Mouse (Mus musculus) heart, embryonic 16.5 days (tissue): Measurements from ENCODE around the gene Nf1. TPM values are rescaled to one million over a fixed set of nuclear protein-coding genes. Genes with fewer than 3 reads are reported as not detected.

ENCODE experiments used
- ATAC-seq: fragments of 200-750 bp; cut with Nextera tagmentation; replicated peaks from 2 replicates; pipeline ENCODE4 v1.8.0; 2017; ENCODE audit warnings: moderate number of reproducible peaks; ENCODE audit not compliant: insufficient read depth, low FRiP score; ENCODE audit errors: extremely low read depth
- H3K27ac ChIP-seq: fragments of 300-500 bp; sonication (generic); 2 replicates; pipeline ENCODE4 v1.5.1; 2014; ENCODE audit warnings: mild to moderate bottlenecking, low read length, control low read depth, moderate library complexity
- H3K27me3 ChIP-seq: fragments of 300-500 bp; sonication (generic); 2 replicates; pipeline ENCODE4 v1.6.1; 2014; ENCODE audit warnings: low read length, mixed read lengths; ENCODE audit not compliant: control insufficient read depth, insufficient read depth
- H3K36me3 ChIP-seq: fragments of 300-500 bp; sonication (generic); 2 replicates; pipeline ENCODE4 v1.6.1; 2014; ENCODE audit not compliant: control insufficient read depth, insufficient read depth
- H3K4me1 ChIP-seq: fragments of 300-500 bp; sonication (generic); 2 replicates; pipeline ENCODE4 v1.6.1; 2014; ENCODE audit warnings: low read length, mixed read lengths; ENCODE audit not compliant: control insufficient read depth, insufficient read depth
- H3K4me2 ChIP-seq: fragments of 300-500 bp; sonication (generic); 2 replicates; pipeline ENCODE4 v1.6.1; 2014; ENCODE audit warnings: low read depth, mild to moderate bottlenecking, control low read depth, low read length
- H3K4me3 ChIP-seq: fragments of 300-500 bp; sonication (generic); 2 replicates; pipeline ENCODE4 v1.5.1; 2014; ENCODE audit warnings: mild to moderate bottlenecking, control low read depth, low read length
- H3K9ac ChIP-seq: fragments of 300-500 bp; sonication (generic); 2 replicates; pipeline ENCODE4 v1.6.1; 2014; ENCODE audit warnings: low read length, control low read depth
- H3K9me3 ChIP-seq: fragments of 300-500 bp; sonication (generic); replicated peaks from 2 replicates; pipeline ENCODE4 v1.6.1; 2016; ENCODE audit warnings: low read length; ENCODE audit not compliant: control insufficient read depth
- WGBS: fragments of 180-500 bp; shearing (Covaris S2); extraction: QIAGEN DNeasy Blood & Tissue Kit; methylation state at CpG from one replicate; pipeline ENCODE4 v1.1.7; 2014; 5-methylcytosine and 5-hydroxymethylcytosine counted together
- polyA plus RNA-seq: library from polyadenylated mRNA; unstranded; fragments of >200 nt; fragmentation: Nextera tagmentation; extraction: Ambion mirVana; gene quantifications from 2 replicates; pipeline ENCODE4 v1.2.1, GENCODE M21; 2015

Gene Nf1
- polyA plus RNA-seq, 1 experiment from 2014 or later, result 3.4 TPM

GRCm38 (mm10) chr11:79613711-79614110 lies 274.2 kb downstream of the Nf1 start:
- Histone ChIP-seq H3K4me3 (no peak overlapping the region), H3K4me2 (no peak overlapping the region), H3K27me3 (peaks cover 3% of the 10 kb centered on the region; the same call in 1 of the 2 replicates), H3K9ac (no peak overlapping the region), H3K36me3 (no peaks in the 10 kb centered on the region), H3K27ac (peak overlapping the region; percentile 24; the same call in 1 of the 2 replicates), H3K9me3 (no peaks in the 10 kb centered on the region), H3K4me1 (peaks cover 12% of the 10 kb centered on the region)
- WGBS, result 45% methylated on average over 4 of the region's 4 CpGs
- ATAC-seq, result no peak

- H3K4me3 ChIP-seq, result no peak overlapping the region
- H3K4me2 ChIP-seq, result no peak overlapping the region
- WGBS, result 78% methylated on average over 3 of the region's 3 CpGs
- no peak overlapping the region for H3K27ac ChIP-seq
- peak; percentile 30; the same call in 1 of the 2 replicates for ATAC-seq
- peaks cover 3% of the 10 kb centered on the region; the same call in 1 of the 2 replicates for H3K27me3 ChIP-seq
- H3K4me1 ChIP-seq, result peaks cover 12% of the 10 kb centered on the region
- H3K9ac ChIP-seq, result no peak overlapping the region
- no peaks in the 10 kb centered on the region for H3K36me3 ChIP-seq
- H3K9me3 ChIP-seq, result no peaks in the 10 kb centered on the region
These were observed 275.4 kb downstream of the Nf1 start for GRCm38 (mm10) chr11:79614880-79615279.

- Histone ChIP-seq H3K4me2 (no peak overlapping the region), H3K9ac (no peak overlapping the region), H3K27me3 (no peaks in the 10 kb centered on the region; the same call in 1 of the 2 replicates), H3K27ac (no peak overlapping the region), H3K36me3 (no peaks in the 10 kb centered on the region), H3K4me1 (peaks cover 6% of the 10 kb centered on the region), H3K9me3 (no peaks in the 10 kb centered on the region), H3K4me3 (no peak overlapping the region)
- no peak for ATAC-seq
- 57% methylated on average over 5 of the region's 5 CpGs for WGBS
These were observed 276.4 kb downstream of the Nf1 start for GRCm38 (mm10) chr11:79615871-79616270.

- Histone ChIP-seq H3K9ac (no peak overlapping the region), H3K27me3 (no peaks in the 10 kb centered on the region; the same call in 1 of the 2 replicates), H3K4me1 (no peaks in the 10 kb centered on the region), H3K27ac (no peak overlapping the region), H3K9me3 (no peaks in the 10 kb centered on the region), H3K4me2 (no peak overlapping the region), H3K4me3 (no peak overlapping the region), H3K36me3 (no peaks in the 10 kb centered on the region)
- WGBS, result 86% methylated on average over 8 of the region's 8 CpGs
- no peak for ATAC-seq
These were observed 278.5 kb downstream of the Nf1 start for GRCm38 (mm10) chr11:79617991-79618390.

GRCm38 (mm10) chr11:79623029-79623428 lies 283.5 kb downstream of the Nf1 start:
- Histone ChIP-seq H3K9ac (no peak overlapping the region), H3K4me3 (no peak overlapping the region), H3K27me3 (no peaks in the 10 kb centered on the region), H3K4me2 (no peak overlapping the region), H3K27ac (no peak overlapping the region), H3K36me3 (no peaks in the 10 kb centered on the region), H3K4me1 (no peaks in the 10 kb centered on the region), H3K9me3 (no peaks in the 10 kb centered on the region)
- no peak for ATAC-seq
- WGBS, result 63% methylated on average over 5 of the region's 5 CpGs

GRCm38 (mm10) chr11:79624801-79625302 lies 285.4 kb downstream of the Nf1 start:
- no peak overlapping the region for H3K4me2 ChIP-seq
- 21% methylated on average over 4 of the region's 4 CpGs for WGBS
- no peak for ATAC-seq

GRCm38 (mm10) chr11:79628716-79629115 lies 289.2 kb downstream of the Nf1 start:
- H3K27ac ChIP-seq, result no peak overlapping the region
- no peak overlapping the region for H3K4me3 ChIP-seq
- no peak overlapping the region for H3K9ac ChIP-seq
- no peaks in the 10 kb centered on the region for H3K9me3 ChIP-seq
- H3K36me3 ChIP-seq, result no peaks in the 10 kb centered on the region
- WGBS, result 67% methylated on average over 3 of the region's 3 CpGs
- H3K27me3 ChIP-seq, result no peaks in the 10 kb centered on the region
- H3K4me1 ChIP-seq, result peaks cover 4% of the 10 kb centered on the region; the same call in 1 of the 2 replicates
- H3K4me2 ChIP-seq, result no peak overlapping the region
- ATAC-seq, result no peak

More at GRCm38 (mm10) chr11:79624801-79625302, 285.4 kb downstream of the Nf1 start:
- Histone ChIP-seq H3K4me1 (no peaks in the 10 kb centered on the region), H3K27ac (no peak overlapping the region), H3K27me3 (no peaks in the 10 kb centered on the region), H3K9me3 (no peaks in the 10 kb centered on the region), H3K4me3 (no peak overlapping the region), H3K9ac (no peak overlapping the region), H3K36me3 (no peaks in the 10 kb centered on the region)

- peaks cover 4% of the 10 kb centered on the region; the same call in 1 of the 2 replicates for H3K4me1 ChIP-seq
- no peak overlapping the region for H3K27ac ChIP-seq
- 81% methylated on average over 7 of the region's 7 CpGs for WGBS
- H3K36me3 ChIP-seq, result no peaks in the 10 kb centered on the region
- H3K4me3 ChIP-seq, result no peak overlapping the region
- H3K9me3 ChIP-seq, result no peaks in the 10 kb centered on the region
- no peak overlapping the region for H3K4me2 ChIP-seq
- H3K9ac ChIP-seq, result no peak overlapping the region
- no peak for ATAC-seq
- H3K27me3 ChIP-seq, result no peaks in the 10 kb centered on the region
These were observed 290.4 kb downstream of the Nf1 start for GRCm38 (mm10) chr11:79629752-79630374.

GRCm38 (mm10) chr11:79630521-79630920 lies 291.0 kb downstream of the Nf1 start:
- no peak for ATAC-seq
- H3K9ac ChIP-seq, result no peak overlapping the region
- peaks cover 4% of the 10 kb centered on the region; the same call in 1 of the 2 replicates for H3K4me1 ChIP-seq
- H3K4me2 ChIP-seq, result no peak overlapping the region
- H3K27me3 ChIP-seq, result no peaks in the 10 kb centered on the region
- H3K36me3 ChIP-seq, result no peaks in the 10 kb centered on the region
- H3K9me3 ChIP-seq, result no peaks in the 10 kb centered on the region
- 72% methylated on average over 6 of the region's 6 CpGs for WGBS
- H3K4me3 ChIP-seq, result no peak overlapping the region
- H3K27ac ChIP-seq, result no peak overlapping the region
